Mouse (Mus musculus): ENCODE data around the gene Dnah1.

Gene Dnah1

GRCm38 (mm10) chr14:31316613-31317012 is 7.1 kb downstream of the Dnah1 start:
- no peak for DNase-seq

- no peak for DNase-seq
These were observed 10.5 kb downstream of the Dnah1 start for GRCm38 (mm10) chr14:31313192-31313591.

GRCm38 (mm10) chr14:31285728-31286127 is 38.0 kb downstream of the Dnah1 start:
- DNase-seq, result no peak

DNA sequence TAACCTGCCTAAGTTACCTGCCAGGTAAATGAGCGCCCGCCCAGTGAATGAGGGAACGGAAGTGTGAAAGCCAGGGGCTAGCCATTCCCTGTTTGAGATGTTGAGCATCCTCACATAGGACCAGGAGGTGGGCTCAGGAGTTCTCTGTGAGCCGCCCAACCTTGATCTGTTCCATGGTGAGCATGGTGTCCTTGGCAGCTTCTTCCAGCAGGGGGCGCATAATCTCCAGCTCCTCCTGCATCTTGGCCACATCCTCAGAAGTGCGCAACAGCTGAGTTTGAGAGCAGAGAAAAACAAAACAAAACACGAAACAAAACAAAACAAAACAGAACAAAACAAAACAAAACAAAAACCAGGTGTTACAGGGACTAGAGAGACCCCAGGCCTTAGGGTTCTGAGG is 51.5 kb downstream of the Dnah1 start:
- peak; percentile 25 to 31 for DNase-seq

DNA sequence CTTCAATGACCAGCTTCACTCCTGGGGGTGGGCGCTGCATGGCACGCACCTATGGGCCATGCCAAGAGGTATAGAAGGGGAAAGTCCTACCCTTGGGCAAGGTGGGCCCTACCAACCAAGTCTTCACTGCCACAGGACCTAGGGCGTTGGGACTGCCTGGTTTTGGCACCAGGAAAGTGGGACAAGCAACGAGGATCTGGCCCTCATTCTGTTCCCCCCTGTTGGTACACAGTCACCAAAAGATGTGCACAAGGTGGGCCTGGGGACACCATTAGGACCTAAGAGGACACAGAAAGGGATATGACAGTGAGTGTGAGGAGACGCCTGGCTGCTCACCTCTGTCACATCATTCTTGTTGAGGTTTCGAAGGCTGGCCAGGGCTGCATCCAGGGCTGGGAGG is 52.6 kb downstream of the Dnah1 start:
- no peak for DNase-seq

- no peak for DNase-seq
These were observed 54.1 kb downstream of the Dnah1 start for GRCm38 (mm10) chr14:31269456-31270100.

- no peak for DNase-seq
These were observed 55.2 kb downstream of the Dnah1 start for GRCm38 (mm10) chr14:31268301-31269001.

DNA sequence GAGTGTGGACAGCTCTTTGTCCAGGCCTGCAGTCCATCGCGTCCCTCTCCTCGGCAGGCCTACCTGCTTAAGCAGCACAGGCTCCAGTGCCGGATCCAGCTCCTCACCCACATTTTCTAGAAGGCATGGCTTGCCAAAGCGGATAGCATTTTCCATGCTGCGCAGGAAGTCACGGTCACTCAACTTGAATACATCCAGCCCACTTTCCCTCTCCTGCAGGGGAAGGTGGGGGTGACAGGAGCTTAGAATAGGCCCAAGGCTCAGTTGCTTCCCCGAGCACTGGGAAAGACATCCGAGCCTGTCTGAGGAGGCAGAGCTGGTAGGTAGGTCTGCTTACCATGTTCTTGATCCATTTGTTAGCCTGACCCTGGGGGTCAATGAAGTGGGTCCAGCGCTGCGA is 56.0 kb downstream of the Dnah1 start:
- no peak for DNase-seq

DNA sequence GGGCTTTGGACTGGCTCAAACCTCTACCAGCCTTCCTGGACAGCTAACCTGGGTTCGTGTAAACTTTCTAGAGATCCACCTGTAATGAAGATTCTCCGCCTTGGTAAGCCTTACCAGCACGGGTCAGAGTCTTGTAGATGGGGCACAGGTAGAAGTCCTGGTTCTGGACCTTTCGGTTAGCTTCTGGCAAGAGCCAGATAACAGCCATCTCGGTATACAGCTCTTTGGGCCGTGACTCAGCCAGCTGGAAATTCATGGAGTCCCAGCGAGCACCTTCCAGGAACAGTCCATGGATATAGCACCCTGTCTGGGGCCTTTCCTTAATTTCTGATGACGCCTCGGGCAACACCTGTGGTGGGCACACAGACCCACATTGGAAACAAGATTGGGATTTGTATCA is 62.8 kb downstream of the Dnah1 start:
- no peak for DNase-seq

DNA sequence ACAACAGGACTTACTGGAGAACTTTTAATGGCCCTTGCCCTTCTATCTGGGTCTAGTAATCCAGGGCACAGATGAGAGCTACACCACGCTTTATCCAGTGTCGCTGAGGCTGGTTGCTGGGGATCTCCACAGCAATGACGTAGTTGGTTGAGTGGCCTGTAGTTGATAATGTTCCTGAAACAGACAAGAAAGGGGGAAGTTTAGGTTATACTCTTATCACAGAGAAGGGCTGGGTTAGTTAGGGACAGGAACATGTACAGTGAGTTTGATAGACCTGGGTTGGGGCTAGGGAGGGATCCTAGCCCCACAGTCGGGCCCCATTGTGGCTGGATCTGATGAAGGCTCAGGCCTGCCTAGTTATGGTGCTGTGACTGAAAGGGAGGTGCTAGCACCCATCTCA is 63.3 kb downstream of the Dnah1 start:
- no peak for DNase-seq

DNA sequence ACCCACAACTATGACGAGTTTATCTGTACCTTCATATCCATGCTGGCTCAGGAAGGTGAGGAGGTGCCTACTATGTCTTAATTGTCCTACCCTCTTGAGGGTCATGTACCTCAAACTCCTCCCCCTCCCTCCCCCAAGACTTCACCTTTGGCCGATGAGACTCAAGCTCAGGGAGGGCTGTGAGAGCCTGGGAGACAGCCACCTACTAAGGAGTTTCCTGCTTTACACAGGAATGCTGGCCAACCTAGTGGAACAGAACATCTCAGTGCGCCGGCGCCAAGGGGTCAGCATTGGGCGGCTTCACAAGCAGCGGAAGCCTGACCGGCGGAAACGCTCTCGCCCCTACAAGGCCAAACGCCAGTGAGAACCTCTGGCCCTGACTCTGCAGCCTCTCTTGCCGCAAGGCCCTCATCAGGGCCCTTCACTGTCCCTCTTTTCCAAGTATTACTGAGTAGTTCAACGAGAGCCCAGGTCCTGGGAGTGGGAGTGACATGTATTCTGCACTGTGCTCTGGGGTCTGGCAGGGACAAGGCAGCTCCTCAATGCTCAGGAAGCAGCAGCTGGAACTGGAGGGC is 65.1 kb downstream of the Dnah1 start:
- DNase-seq, result no peak

DNA sequence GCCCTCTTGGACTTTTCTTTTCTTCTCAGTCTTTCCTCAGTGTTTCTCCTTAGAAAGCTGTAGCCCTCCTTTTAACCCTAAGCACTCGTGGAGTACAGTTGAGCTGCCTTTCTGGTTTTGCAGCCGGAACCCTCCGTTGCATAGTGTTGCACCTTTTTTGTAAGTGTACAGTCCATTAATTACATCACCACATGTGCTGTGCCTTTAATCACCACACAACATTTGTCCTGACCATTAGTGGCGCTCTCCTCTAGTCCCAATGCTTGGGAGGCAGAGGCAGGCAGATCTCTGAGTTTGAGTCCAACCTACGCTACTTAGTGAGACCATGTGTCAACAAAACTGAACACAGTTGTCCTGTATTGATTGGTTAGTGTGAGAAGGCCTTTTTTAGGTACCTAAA is 71.6 kb downstream of the Dnah1 start:
- no peak for DNase-seq

GRCm38 (mm10) chr14:31251626-31252025 is 72.1 kb downstream of the Dnah1 start:
- DNase-seq, result no peak

GRCm38 (mm10) chr14:31251084-31251604 is 72.6 kb downstream of the Dnah1 start, which contains the start of the genes Phf7 and Bap1:
TSS of gene Phf7 (minus strand) at chr14:31251317.
TSS of gene Bap1 (plus strand) at chr14:31251450.
- peak; percentile 88 to 90 for DNase-seq

GRCm38 (mm10) chr14:31250222-31251083 is 73.2 kb downstream of the Dnah1 start:
- no peak for DNase-seq

DNA sequence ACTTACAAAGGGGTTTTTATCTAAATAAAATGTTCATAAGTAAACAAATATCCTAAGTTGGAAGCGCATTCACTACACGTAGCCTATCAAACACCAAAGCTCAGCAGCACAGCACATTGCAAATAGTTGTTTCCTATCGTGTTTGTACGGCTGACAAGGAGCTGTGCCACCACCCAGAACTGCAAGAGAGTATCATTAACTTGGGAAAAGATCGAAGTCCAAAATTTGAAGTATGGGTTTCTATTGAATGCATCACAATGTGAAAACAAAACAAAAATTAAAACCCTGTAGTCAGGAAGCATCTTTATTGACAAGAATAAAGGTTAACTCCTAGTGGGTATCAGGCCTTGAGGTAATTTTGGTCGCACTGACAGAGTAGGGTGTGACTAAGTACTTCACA is 75.3 kb downstream of the Dnah1 start:
- DNase-seq, result no peak

DNA sequence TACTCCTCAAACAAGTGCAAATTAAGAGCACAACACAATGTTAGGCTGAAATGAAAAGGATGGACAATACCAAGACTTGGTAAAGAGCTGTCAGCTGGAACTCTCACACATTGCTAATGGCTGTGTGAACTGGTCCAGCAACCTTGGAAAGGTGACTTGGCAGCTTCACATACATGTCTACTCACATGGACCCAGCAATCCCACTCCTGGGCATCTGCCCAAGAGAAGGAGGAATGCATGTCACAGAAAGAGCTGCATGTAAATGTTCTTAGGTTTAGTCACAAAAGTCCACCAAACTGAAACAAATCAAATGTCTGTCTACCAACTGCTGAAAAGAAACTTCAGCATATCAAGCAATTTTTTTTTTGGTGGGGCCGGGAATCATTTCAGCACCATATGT is 77.8 kb downstream of the Dnah1 start:
- DNase-seq, result no peak

DNA sequence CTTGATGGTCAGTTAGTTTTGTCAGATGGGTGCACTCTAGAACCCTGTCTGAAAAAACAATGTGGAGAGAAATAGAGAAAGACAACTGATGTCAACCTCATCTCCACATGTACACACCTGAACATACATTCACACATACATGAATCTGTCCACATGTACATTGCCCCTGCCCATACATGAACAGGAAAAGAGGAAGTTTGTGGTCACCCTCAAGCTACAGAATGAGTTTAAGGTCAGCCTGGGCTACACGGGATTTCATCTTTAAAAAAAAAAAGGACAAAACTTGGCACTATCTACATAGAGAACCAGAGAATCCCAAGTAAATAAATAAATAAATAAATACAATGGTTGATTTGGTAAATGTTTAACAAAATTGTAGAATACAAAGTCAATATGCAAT is 78.9 kb downstream of the Dnah1 start:
- no peak for DNase-seq

DNA sequence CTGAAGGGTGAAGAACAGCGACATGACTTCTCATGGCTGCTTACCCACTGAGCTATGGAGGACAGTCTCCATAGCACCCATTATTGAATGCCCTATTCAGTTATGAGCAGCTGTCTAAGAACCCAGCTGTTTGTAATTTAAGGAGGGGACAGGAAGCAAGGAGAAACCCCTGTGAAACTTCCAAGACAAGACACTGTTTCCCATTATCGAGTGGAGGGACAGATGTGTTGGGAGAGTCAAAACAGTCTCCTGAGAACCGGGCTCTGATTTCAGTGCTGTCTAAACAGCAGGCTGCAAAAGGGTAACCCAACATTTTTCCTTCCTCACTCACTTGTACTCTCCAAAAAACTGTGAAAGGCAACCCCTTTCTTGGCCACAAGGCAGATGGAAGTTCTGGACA is 83.2 kb downstream of the Dnah1 start:
- no peak for DNase-seq

- DNase-seq, result no peak
These were observed 86.4 kb downstream of the Dnah1 start for GRCm38 (mm10) chr14:31237101-31237882.

DNA sequence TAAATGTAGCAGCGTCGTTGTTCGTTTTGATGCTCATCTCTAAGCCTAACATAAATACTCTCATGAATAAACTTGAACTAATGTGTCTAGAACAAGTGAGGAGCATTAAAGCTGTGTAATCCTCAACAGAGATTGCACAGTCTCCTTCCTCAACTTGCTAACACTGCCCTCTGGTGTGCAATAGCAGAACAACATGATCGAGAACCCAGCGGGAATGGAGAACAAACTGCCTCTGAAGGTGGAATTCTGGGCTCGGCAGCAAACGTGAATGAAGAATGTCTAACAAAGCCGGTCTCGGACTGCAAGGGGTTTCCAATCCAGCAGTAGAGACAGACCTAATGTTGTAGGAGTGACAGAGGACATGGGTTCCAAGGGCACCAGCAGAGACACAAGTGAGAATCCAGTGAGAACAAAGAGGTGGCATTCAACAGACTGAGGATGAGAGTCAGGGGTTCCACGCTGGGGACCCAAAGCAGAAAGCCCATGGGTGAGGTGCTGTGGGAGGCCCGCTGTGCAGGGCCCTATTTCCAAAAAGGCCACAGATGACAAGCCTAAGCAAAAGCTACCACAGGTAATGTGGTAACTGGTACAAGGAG is 89.6 kb downstream of the Dnah1 start:
- peak in 1 of 2 experiments; percentile 23 for DNase-seq

Data from thymus, adult 18-20 months (tissue).